Mouse (Mus musculus) 416B (cell line): ENCODE data around the gene Tmem40.

Experiments
- DNase-seq: peaks from one replicate; pipeline ENCODE4 v3.0.0; 2011; ENCODE audit warnings: low read depth

Gene Tmem40

GRCm38 (mm10) chr6:115761995-115762756, at the start of gene Tmem40:
Gene Tmem40 (minus strand): TSS chr6:115762410.
- peak; percentile 57 for DNase-seq

GRCm38 (mm10) chr6:115811606-115812005, 49.4 kb upstream of the Tmem40 start:
- DNase-seq, result no peak

GRCm38 (mm10) chr6:115808488-115809231, 46.5 kb upstream of the Tmem40 start, which contains the start of gene Rpl32:
Gene Rpl32 (minus strand): TSS chr6:115808747.
- peak; percentile 98 for DNase-seq

GRCm38 (mm10) chr6:115808196-115808487, 45.9 kb upstream of the Tmem40 start:
- no peak for DNase-seq

GRCm38 (mm10) chr6:115807464-115808195, 45.4 kb upstream of the Tmem40 start:
- peak; percentile 35 for DNase-seq

- peak; percentile 28 for DNase-seq
Observed at GRCm38 (mm10) chr6:115804432-115805192, 42.4 kb upstream of the Tmem40 start.

- peak; percentile 90 for DNase-seq
Observed at GRCm38 (mm10) chr6:115803541-115804382, 41.6 kb upstream of the Tmem40 start.

GRCm38 (mm10) chr6:115801811-115802210, 39.6 kb upstream of the Tmem40 start:
- DNase-seq, result no peak

GRCm38 (mm10) chr6:115792691-115793215, 30.5 kb upstream of the Tmem40 start:
- peak; percentile 53 for DNase-seq

GRCm38 (mm10) chr6:115791842-115792686, 29.9 kb upstream of the Tmem40 start:
- DNase-seq, result peak; percentile 94

- no peak for DNase-seq
Observed at GRCm38 (mm10) chr6:115791016-115791415, 28.8 kb upstream of the Tmem40 start.

GRCm38 (mm10) chr6:115782781-115783180, 20.6 kb upstream of the Tmem40 start:
- DNase-seq, result peak; percentile 49

- DNase-seq, result peak; percentile 86
Observed at GRCm38 (mm10) chr6:115776363-115776762, 14.2 kb upstream of the Tmem40 start.

GRCm38 (mm10) chr6:115775838-115776237, 13.6 kb upstream of the Tmem40 start:
- DNase-seq, result no peak

- no peak for DNase-seq
Observed at GRCm38 (mm10) chr6:115774501-115774921, 12.3 kb upstream of the Tmem40 start, which contains the start of gene Cand2. Gene Cand2 (plus strand): TSS chr6:115774538.

- DNase-seq, result peak; percentile 40
Observed at GRCm38 (mm10) chr6:115773966-115774413, 11.8 kb upstream of the Tmem40 start.

- peak; percentile 71 for DNase-seq
Observed at GRCm38 (mm10) chr6:115772604-115773003, 10.4 kb upstream of the Tmem40 start.

- no peak for DNase-seq
Observed at GRCm38 (mm10) chr6:115772201-115772600, 10.0 kb upstream of the Tmem40 start.

GRCm38 (mm10) chr6:115770852-115771251, 8.6 kb upstream of the Tmem40 start:
- DNase-seq, result no peak
